Mouse (Mus musculus) heart, postnatal 10 days (tissue): ENCODE measurements around the gene St6gal2. TPM values are rescaled to one million over a fixed set of nuclear protein-coding genes. Genes with fewer than 3 reads are reported as not detected.
A peak's percentile ranks its signal among the peaks of the same experiment; 100 is the strongest.

Experiments used
- DNase-seq, 2 experiments: peaks; one replicate each; pipeline ENCODE4 v3.0.0; 2021
- intact Hi-C: fragments of 180-260 bp; cut with DNase I; formaldehyde crosslinking; loops from one replicate; pipeline ENCODE4 v1.15.1; 2025
- total RNA-seq, 2 experiments: library from RNA; stranded (reverse); gene quantifications; 2 replicates each; pipeline ENCODE4 v1.2.3; 2021

The St6gal2 gene
- total RNA-seq = not detected

DNA sequence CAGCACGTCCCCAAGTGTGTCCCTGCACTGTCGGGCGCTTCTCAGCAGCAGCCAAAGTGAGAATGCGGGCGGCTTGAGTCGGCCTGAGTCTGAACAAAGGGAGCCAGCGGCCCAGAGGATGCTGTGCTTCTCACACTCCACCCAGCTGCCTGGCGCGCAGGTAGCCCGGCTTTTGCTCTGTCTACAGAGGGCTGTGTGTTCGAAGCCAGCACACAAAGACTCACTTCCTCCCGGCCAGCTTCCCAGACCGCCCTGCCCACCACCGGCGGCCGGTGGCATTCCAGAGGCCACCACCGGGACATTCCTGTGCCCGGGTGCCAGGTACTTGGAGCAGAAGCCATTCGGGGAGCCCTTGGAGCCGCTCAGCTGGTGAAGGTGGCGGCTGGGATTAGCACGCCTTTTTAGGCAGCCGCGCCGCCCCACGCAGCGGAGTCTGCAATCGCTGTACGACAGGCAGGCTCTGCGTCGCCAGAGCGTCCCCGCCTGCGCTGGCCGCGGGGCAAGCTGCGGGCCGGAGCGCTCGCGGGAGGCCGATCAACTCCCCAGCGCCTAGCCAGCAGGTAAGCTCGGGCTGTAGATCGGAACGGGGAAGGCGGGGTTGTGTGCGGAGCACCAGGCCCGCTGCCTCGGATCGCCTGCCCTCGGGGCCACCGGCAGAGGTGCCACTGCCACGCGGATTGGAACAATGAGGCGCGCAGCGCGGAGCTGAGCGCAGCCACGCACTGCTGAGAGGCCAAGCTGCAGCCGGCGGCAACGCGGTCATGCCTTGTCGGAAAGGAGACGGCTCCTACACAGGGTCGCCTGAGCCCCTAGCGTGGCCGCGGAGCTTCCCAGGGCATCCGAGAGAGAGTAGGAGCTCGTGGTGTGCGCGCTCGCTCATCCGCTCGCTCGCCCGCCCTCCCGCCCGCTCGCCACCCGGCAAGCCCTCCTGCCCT lies at the start of gene St6gal2:
TSS of gene St6gal2 (plus strand) at position 133 of the 935 bp plus-strand sequence.
- intact Hi-C loops = no loop called here
- DNase-seq = peak; percentile 1

DNA sequence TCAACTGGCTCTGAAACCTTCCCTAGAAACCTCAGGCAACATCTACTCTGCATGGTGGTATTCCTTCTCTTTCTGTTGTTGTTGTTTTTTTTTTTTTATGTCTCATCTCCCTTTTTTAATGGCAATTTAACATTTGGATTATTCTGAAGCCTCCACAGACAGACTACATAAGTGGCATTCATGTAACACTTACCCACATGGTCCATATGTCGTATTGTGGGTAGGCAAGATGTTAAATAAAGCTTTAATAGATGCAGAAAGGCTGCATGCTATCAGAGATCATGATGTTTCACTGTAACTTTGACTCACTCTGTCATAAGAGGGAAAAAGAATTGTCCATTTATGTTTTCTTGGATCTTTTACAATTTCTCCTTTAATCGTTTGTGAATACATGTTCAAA lies 39.1 kb upstream of the St6gal2 start:
- no peak for DNase-seq
- intact Hi-C loops = no loop called here

DNA sequence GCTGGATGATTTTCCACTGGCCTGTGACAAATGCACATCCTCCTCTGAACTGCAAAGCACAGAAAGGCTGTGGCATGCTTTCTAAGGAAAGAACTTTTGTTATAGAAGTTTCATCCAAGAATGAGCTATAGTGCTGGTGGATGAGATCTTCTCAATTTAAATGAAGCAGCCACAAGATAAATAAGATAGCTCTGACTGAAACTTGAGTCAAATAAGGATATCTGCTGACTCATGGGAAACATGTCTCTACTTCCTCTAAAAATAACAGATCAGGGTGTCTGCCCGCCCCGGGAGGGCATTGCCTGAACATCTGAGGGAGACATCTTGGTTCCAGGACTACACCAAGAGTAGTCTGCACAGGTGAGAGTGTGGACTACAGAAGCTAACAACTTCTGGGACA lies 28.7 kb upstream of the St6gal2 start:
- intact Hi-C loops = no loop called here
- DNase-seq = no peak

DNA sequence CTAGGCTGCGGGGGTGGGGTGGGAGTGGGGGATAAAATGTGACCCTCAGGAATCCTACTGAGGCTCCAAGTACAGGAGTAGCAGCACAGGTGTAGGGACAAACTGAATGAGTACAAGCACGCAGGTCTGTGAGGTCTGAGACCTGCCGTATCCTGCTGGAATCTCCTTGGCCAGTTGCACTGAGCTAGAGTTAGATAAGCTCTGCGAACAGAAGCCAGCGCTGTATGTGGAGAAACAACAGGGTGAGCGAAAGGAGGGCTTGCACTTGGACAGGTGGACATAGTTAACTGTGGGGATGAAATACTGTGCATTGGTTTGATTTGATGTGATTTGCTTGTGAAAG lies 974 bp downstream of the St6gal2 start:
- intact Hi-C loops = no loop called here

DNA sequence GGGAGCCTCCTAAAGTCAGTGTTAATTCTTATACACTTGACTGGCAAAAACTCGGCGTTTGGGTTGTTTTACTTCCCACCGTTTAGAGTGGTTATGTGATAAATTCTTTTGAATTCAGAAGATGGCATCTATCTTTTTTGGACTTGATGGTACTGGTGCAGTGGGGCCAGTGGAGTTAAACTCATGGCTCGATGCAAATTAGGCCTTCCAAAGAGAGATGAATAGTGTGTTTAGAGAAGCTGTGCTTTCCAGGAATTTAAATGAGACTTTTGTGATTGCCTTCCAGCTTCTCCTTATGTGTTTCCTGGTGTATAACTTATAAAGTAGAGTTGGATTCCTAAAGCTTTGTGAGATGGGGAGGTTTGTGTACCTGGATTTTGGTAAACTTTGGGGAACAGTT lies 1.5 kb downstream of the St6gal2 start:
- no peak for DNase-seq
- intact Hi-C loops = no loop called here

More for the DNA sequence above, 974 bp downstream of the St6gal2 start:
- no peak for DNase-seq

DNA sequence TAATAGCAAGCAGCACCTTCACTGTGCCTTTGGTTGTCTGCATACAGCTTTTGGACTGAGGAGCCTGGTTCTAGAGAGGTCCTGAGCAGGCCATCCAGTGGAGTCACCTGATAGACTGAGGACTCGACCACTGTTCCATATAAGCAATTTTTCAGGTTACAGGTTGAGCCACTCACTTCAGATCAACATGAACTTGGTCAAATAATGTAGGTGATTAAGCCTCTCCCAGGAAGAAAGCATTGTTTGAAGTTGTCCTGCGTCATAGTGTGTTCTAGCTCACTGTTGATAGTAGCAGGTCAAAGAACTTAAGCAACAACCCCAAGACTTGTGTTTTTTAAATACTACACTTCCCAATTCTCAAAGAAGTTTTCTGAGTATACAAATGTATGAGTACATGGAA lies 5.8 kb downstream of the St6gal2 start:
- intact Hi-C loops = no loop called here
- no peak for DNase-seq

DNA sequence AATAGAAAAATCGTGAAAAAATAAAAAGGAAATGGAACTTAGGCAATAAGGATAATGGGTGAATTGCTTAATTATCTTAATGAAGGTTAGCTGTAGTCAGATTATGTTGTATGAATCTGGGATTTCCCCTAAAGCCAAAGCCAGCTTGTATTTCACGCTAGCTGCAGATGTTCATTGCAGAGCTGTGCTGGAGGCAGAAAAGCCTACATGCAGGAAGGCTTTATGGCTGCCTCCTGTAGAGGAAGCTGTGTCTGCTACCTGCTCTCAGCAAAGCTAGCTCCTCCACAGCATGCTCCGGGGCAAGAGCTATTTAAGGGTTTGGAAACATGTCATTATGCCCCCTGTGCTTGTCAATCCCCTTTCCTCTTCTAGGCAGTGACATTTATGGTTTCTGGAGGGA lies 9.3 kb downstream of the St6gal2 start:
- intact Hi-C loops = no loop called here
- DNase-seq = no peak

DNA sequence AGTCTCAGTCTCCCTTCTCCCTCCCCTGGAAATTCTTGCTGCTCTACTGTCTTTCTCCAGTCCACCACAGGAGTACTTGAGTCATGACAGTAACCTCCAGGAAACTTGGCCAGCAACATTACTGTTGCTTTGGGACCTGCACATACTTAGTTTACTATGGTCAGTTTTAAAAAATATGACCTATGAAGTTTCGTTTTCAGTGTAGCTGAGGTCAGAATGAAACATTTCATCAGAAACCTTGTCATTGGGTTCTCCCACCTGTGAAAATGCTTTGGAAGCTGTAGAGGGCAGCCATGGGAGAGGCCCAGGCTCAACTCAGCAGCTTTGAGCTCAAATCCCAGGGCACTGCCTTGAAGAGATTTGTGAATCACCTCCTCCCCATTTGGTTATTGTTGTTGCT lies 15.0 kb downstream of the St6gal2 start:
- intact Hi-C loops = no loop called here
- no peak for DNase-seq

DNA sequence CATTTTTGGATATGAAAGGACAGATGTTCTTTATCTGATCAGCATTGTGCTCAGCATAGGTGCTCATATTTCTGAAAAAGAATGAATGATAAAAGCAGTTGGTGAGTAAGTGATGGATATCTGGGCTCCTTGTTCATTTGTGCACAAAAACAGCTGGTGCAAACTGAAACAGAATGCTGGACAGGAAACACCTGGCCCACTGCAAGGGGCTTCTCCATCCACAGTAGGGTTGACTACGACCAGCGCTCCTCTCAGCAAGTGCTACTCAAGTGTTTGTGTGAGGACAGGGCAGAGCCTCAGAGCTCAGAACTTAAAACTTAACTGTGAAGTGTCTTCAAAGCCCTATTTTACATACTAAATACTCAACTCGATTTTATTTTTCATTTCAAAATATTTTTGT lies 22.4 kb downstream of the St6gal2 start:
- intact Hi-C loops = no loop called here
- DNase-seq = no peak

DNA sequence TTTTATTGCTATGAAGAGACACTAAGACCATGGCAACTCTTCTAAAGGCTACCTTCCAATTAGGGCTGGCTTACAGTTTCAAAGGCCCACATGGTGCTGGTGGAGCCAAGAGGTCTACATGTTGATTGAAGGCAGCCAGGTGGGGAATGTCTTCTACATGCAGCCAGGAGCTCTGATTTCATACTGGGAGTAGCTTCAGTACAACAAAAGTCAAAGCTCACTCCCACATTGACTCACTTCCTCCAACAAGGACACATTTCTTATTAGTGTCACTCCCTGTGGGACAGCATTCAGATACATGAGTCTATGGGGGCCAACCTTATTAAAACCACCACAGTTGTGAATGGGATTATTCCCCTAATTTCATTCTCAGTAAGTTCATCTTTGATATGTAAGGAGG lies 23.8 kb downstream of the St6gal2 start:
- no peak for DNase-seq
- intact Hi-C loops = no loop called here

DNA sequence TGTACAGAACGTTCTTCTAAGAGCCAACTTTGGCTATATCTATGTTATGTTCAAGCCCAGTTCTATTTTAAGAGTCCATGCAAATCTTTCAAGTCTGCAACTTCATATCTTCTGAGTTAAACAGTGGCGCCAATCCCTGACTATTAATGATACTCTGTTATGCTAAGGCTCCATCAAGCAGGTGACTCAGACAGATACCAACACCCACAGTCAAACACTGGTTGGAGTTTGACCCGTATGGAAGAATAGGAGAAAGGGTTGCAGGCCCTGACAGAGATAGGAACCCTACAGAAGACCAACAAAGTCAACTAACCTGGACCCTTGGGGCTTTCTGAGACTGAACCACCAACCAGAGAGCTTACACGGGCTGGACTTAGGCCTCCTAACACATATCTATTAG lies 30.8 kb downstream of the St6gal2 start:
- intact Hi-C loops = no loop called here

DNA sequence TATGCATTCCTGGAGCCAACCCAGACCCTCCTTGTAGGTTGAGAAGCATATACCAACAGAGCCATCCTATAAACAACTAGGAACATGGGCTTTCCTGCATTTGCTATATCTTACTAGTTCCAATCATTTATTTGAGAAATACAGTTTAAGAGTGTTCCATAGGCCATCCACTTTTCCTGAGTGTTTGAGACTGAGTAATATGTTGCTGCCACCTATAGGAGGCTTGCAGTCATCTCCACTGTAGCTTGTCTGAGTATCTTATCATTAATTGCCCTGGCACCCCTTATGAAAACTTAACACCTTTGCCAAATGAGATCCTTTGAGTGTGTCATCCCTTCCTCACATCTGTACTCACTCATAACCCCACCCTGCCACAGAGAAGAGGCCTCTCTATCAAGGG lies 32.2 kb downstream of the St6gal2 start:
- intact Hi-C loops = no loop called here
- no peak for DNase-seq

More for the DNA sequence above, 30.8 kb downstream of the St6gal2 start:
- no peak for DNase-seq

DNA sequence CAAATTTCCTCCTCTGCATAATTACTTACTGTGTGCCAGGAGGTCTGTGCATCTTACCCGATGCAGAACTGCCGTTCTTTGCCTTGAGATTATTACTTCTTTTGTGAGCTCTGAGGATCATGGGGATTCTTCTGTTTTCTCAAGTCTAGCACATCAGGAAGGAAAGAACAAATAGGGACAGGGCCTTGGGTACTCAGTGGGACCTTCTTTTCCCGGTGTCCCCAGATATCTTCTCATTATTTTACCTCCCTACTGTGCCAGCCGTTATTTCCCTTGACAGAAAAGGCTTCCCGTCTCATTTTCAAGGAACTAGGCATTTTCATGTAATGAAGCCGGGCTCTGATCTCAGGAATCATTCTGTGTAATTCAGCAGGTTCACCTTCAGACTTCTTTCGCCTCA lies 34.2 kb downstream of the St6gal2 start:
- intact Hi-C loops = no loop called here
- DNase-seq = no peak

DNA sequence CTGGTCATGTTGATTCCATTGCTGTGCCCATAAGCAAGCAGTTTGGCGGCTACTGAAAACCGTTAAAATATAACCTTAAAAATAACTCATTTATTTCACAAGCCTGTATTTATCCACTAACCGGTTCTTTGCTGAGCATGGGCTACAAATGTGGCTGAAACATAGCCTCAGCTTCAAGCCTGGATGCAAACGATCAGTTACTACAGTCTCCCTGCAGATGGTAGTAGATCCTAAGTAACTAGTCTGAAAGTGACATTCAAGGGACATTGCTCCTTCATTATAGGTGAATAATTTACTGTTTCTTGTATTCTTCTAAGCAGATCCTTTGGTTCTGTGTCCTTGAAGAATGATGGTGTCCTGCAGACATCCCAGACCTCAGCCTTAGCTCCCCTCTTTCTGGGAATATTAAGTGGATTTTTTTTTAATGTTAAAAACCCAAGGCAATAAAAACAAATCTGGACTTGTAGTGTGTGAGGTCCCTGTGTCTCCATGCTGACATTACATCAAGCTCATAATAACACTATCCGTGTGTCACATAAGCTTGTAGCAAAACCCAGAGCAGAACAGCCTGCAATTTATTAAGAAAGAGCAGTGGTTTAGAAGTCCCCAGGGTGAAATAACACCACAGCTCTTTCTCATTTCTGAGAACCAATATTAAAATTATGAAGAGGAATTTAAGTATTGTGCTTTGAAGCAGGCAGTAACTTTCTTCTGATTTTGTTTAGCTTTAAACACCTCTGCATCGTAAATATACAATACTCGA lies 39.1 kb downstream of the St6gal2 start:
- DNase-seq = no peak
- intact Hi-C loops = no loop called here

DNA sequence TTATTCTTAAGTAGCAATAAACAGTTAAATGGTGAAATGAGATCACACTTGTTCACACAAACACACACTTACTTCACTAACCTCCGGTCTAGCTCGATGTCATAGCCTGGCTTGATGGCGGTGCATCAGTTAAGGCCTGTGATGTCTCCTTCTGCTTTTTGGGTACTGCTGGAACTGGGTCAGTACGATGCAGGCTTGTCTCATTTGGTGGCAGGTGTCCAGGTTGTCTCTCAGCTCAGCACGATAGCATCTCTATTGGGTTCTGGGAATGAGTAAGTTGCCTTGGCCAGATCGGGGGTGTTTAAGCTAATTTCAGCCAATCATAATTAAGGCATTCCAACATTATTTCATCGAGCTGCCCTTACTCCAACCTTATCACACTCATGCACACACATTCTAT lies 86.7 kb downstream of the St6gal2 start:
- DNase-seq = no peak
- intact Hi-C loops = no loop called here

DNA sequence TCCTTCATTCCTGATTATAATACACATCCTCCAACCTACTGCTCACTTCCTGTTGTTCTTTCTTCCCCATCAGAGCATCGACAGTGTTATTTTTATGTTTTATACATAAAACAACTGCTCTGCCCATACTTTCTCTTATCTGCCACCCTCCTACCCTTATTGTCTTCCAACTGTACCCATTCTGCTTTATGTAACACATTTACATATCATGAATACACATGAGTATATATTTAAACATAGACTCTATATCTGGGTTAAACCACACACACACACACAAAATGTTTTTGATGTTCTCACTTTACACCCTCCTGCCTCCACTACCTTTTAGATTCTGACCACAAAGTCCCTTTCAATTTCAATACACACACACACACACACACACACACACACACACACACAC lies 103.3 kb downstream of the St6gal2 start:
- intact Hi-C loops = no loop called here
- no peak for DNase-seq

DNA sequence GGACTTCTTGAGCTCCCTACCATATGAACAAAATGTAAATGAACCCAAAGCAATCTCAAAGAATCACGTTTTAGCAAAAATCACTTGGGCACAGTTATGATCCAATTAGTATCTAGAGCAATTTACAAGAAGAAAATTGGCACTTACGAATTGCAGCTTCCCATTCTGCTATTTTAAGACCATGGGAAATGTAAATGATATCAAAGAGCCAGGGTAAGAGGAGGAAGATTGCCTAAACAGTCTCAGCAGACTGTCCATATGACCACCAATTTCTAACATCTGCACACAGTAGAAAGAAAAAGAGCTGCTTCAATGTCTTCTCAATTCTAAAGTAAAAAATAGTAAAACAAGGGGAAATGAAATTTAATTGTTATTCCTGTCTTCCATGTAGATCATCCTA lies 116.6 kb downstream of the St6gal2 start:
- intact Hi-C loops = no loop called here
- DNase-seq = no peak

Other genes with a start within 250 kb of the St6gal2 start
- not detected for gene Vmn2r118, start 179.8 kb downstream of the St6gal2 start, total RNA-seq